Mouse (Mus musculus): ENCODE measurements at regions not wholly inside any gene's neighbourhood (a gene's known extent, or its start where the extent isn't known, plus 50 kb on each side); places are given as distances from the start of the nearest gene placed in this dataset.

- TF ChIP-seq POLR2A (IDR thresholded peaks at IDR 0.05; ENCODE audit: extremely low read depth, insufficient read depth, low read length) = no peak
- TF ChIP-seq CTCF (IDR thresholded peaks at IDR 0.05; ENCODE audit: low read depth, low read length) = no peak
Observed at GRCm38 (mm10) chr5:91206569-91207490, 67.4 kb downstream of the Areg start.
